Mouse (Mus musculus): ENCODE data around the gene Rasgrp1.

- TF ChIP-seq CTCF (IDR thresholded peaks at IDR 0.05; ENCODE audit: insufficient read depth, low read depth, low read length): no peak
- TF ChIP-seq POLR2A (IDR thresholded peaks at IDR 0.05; ENCODE audit: insufficient read depth, low read depth, low read length): no peak
Measured at GRCm38 (mm10) chr2:117303391-117304350, 39.1 kb downstream of the Rasgrp1 start.

All from olfactory bulb, adult 2 months (tissue).